Comparison of ENCODE assay signal across 10 mouse cellular contexts in genomic region chr6:119313588-119314375, GRCm38 (mm10). TPM values are rescaled to one million over a fixed set of nuclear protein-coding genes. Genes with fewer than 3 reads are reported as not detected.
A peak's percentile ranks its signal among the peaks of the same experiment; 100 is the strongest.
DNase-seq lines count a peak whose midpoint lies in the region; ATAC-seq and TF ChIP-seq lines count a peak whose summit lies in the region.
"Had no signal": no experiment of that assay in that cellular context is flagged by ENCODE, and none has a peak within 500 bp of the region (broad histone marks: within the 10 kb centered on the region; RNA-seq: fewer than 3 reads in every experiment).

No protein-coding gene starts in this region.

- H3K27me3 ChIP-seq in kidney, embryonic 14.5 days (ENCODE audit: control insufficient read depth, insufficient read depth, low read length): no peaks in the 10 kb centered on the region
- no peaks in the 10 kb centered on the region for H3K27me3 ChIP-seq in hindbrain, embryonic 12.5 days
- no peaks in the 10 kb centered on the region for H3K27me3 ChIP-seq in limb, embryonic 13.5 days
- H3K27me3 ChIP-seq: stomach, embryonic 15.5 days had no signal

- no peak overlapping the region for H3K4me2 ChIP-seq in kidney, embryonic 14.5 days (replicated peaks; ENCODE audit: low read depth, low read length)
- H3K4me2 ChIP-seq in hindbrain, embryonic 12.5 days (replicated peaks): no peak overlapping the region
- no peak overlapping the region for H3K4me2 ChIP-seq in limb, embryonic 13.5 days (replicated peaks)
- H3K4me2 ChIP-seq: stomach, embryonic 15.5 days had no signal

- no peak for TF ChIP-seq CTCF in brain, embryonic 14.5 days (IDR thresholded peaks at IDR 0.05; ENCODE audit: borderline replicate concordance, extremely low read depth, insufficient read depth, insufficient read length)
- no peak for TF ChIP-seq CTCF in lung, adult 2 months (IDR thresholded peaks at IDR 0.05; ENCODE audit: insufficient read depth, low read length)

- 50% methylated on average over 14 of the region's 14 CpGs for WGBS in kidney, embryonic 14.5 days
- WGBS in hindbrain, embryonic 12.5 days: 53% methylated on average over 14 of the region's 14 CpGs
- WGBS in limb, embryonic 13.5 days: 45% methylated on average over 13 of the region's 14 CpGs
- 41% methylated on average over 14 of the region's 14 CpGs for WGBS in lung, adult 2 months

- no peaks in the 10 kb centered on the region for H3K36me3 ChIP-seq in kidney, embryonic 14.5 days (ENCODE audit: control insufficient read depth, insufficient read depth, low read length)
- no peaks in the 10 kb centered on the region for H3K36me3 ChIP-seq in hindbrain, embryonic 12.5 days
- no peaks in the 10 kb centered on the region for H3K36me3 ChIP-seq in limb, embryonic 13.5 days
- H3K36me3 ChIP-seq: stomach, embryonic 15.5 days had no signal

- ATAC-seq in kidney, embryonic 14.5 days (ENCODE audit: low FRiP score, low TSS enrichment): no peak; the same call in 1 of the 2 replicates
- ATAC-seq in hindbrain, embryonic 12.5 days (ENCODE audit: low FRiP score): peak; percentile 53
- ATAC-seq in limb, embryonic 13.5 days (ENCODE audit: low FRiP score, low read depth): 0 out of 2 replicates have a peak, but pooled peaks have one; percentile 20

- H3K9ac ChIP-seq in kidney, embryonic 14.5 days (ENCODE audit: low read depth, low read length): no peak overlapping the region
- no peak overlapping the region for H3K9ac ChIP-seq in hindbrain, embryonic 12.5 days
- H3K9ac ChIP-seq in limb, embryonic 13.5 days: no peak overlapping the region
- H3K9ac ChIP-seq: stomach, embryonic 15.5 days had no signal

- no peak overlapping the region for H3K27ac ChIP-seq in kidney, embryonic 14.5 days (ENCODE audit: low read depth, low read length)
- no peak overlapping the region for H3K27ac ChIP-seq in hindbrain, embryonic 12.5 days
- H3K27ac ChIP-seq in limb, embryonic 13.5 days: no peak overlapping the region
- H3K27ac ChIP-seq: macrophage; stomach, embryonic 15.5 days had no signal

- no peaks in the 10 kb centered on the region for H3K4me1 ChIP-seq in kidney, embryonic 14.5 days (ENCODE audit: control insufficient read depth, insufficient read depth, low read length)
- H3K4me1 ChIP-seq in hindbrain, embryonic 12.5 days: peaks cover 22% of the 10 kb centered on the region
- H3K4me1 ChIP-seq in limb, embryonic 13.5 days: peaks cover 11% of the 10 kb centered on the region; the same call in 1 of the 2 replicates
- no peaks in the 10 kb centered on the region for H3K4me1 ChIP-seq in lung, adult 2 months (ENCODE audit: control insufficient read depth, insufficient read depth, low read length)
- H3K4me1 ChIP-seq: stomach, embryonic 15.5 days had no signal

- DNase-seq in kidney, adult 11 months: peak; percentile 63
- peak; percentile 81 for DNase-seq in brain, embryonic 14.5 days (ENCODE audit: low read depth)
- no peak for DNase-seq in testis, postnatal 10 days (ENCODE audit: low spot score)
- no peak for DNase-seq in T-cell, adult 2 months (ENCODE audit: low spot score)
- DNase-seq in lung, adult 2 months: no peak

- H3K4me3 ChIP-seq in kidney, embryonic 14.5 days (ENCODE audit: low read length): no peak overlapping the region
- H3K4me3 ChIP-seq in hindbrain, embryonic 12.5 days: no peak overlapping the region
- no peak overlapping the region for H3K4me3 ChIP-seq in limb, embryonic 13.5 days
- no peak overlapping the region for H3K4me3 ChIP-seq in lung, adult 2 months (replicated peaks; ENCODE audit: extremely low read depth, low read depth, low read length)
- H3K4me3 ChIP-seq: stomach, embryonic 15.5 days had no signal

- TF ChIP-seq POLR2A in brain, embryonic 14.5 days (IDR thresholded peaks at IDR 0.05; ENCODE audit: borderline replicate concordance, extremely low read depth, insufficient read depth, insufficient read length, poor library complexity, severe bottlenecking): no peak
- no peak for TF ChIP-seq POLR2A in lung, adult 2 months (IDR thresholded peaks at IDR 0.05; ENCODE audit: borderline replicate concordance, extremely low read depth, low read depth, low read length)

- no peaks in the 10 kb centered on the region for H3K9me3 ChIP-seq in kidney, embryonic 14.5 days (ENCODE audit: control insufficient read depth, low read length)
- no peaks in the 10 kb centered on the region for H3K9me3 ChIP-seq in hindbrain, embryonic 12.5 days (replicated peaks)
- no peaks in the 10 kb centered on the region for H3K9me3 ChIP-seq in limb, embryonic 13.5 days
- H3K9me3 ChIP-seq: stomach, embryonic 15.5 days had no signal

RNA-seq across cellular contexts. Expression of gene Lrtm2, which starts 16.8 kb away (rescaled TPM):
- polyA plus RNA-seq in kidney, embryonic 14.5 days (2014; fragmentation: Nextera tagmentation; extraction: Ambion mirVana): 0.13 TPM in 1 of 2 replicates, not detected in the other
- polyA plus RNA-seq in brain, embryonic 14.5 days (2012; rRNA removed): 9.6 and 12.9 TPM in 2 replicates
- polyA plus RNA-seq in hindbrain, embryonic 12.5 days (2016; fragmentation: Nextera tagmentation; extraction: Ambion mirVana): 0.68 and 0.80 TPM in 2 replicates
- 0.05 TPM in 1 of 2 replicates, not detected in the other for polyA plus RNA-seq in limb, embryonic 13.5 days (2015; fragmentation: Nextera tagmentation; extraction: Ambion mirVana)
- 10.1 and 11.5 TPM in 2 replicates for polyA plus RNA-seq in lung, adult 2 months (2012; rRNA removed)
- polyA plus RNA-seq: macrophage had no signal

Comparison
In these comparisons a context has a peak if more than half of its experiments do, and no peak if none do; other contexts are left out.
1. DNase-seq: peak in kidney, adult 11 months (single experiment) and brain, embryonic 14.5 days (single experiment); none in testis, postnatal 10 days (single experiment), T-cell, adult 2 months (single experiment) and lung, adult 2 months (single experiment).